Mouse (Mus musculus) heart, postnatal 10 days (tissue): ENCODE data around the gene Aak1. TPM values are rescaled to one million over a fixed set of nuclear protein-coding genes. Genes with fewer than 3 reads are reported as not detected.
"Not testable (repeated sequence)": the region's sequence is repeated elsewhere in the genome, so short reads cannot be mapped to it uniquely, and the experiment has no call there.

ENCODE experiments used
- DNase-seq, 2 experiments: peaks; one replicate each; pipeline ENCODE4 v3.0.0; 2021
- intact Hi-C: fragments of 180-260 bp; cut with DNase I; formaldehyde crosslinking; loops from one replicate; pipeline ENCODE4 v1.15.1; 2025
- total RNA-seq, 2 experiments: library from RNA; stranded (reverse); gene quantifications; 2 replicates each; pipeline ENCODE4 v1.2.3; 2021

The Aak1 gene
- total RNA-seq, 2 experiments from 2014 or later = 95.7 to 103 TPM

DNA sequence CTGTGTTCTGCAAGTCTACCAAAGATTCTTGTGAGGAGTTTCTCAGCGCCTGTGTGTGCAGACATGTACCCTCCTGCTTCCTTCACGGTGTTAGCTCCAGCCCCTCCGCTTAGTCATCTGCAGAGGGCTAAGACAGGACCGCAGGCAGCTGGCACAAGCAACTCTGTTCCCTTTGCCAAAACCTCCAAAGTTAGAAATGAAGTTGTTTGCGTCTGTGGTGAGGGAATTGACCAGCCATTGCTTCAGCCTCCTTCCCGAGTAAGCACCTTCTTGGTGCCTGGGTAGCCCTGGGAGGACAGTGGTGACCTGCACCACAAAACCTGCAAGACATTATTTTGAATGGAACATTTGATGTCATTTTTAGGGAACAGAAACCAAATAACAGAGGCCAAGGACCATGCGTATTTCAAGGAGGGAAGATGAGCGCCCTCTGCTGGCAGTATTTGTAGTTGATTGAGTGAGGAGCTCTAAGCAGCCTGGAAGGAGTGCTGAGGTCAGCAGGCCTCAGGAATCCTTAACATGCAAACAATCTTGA is 153.3 kb downstream of the Aak1 start:
- intact Hi-C loops = loop anchor here (5.0 kb wide), 1 partner anchor 185 kb away; no protein-coding TSS in a partner anchor
- peak; percentile 88 to 93 for DNase-seq

DNA sequence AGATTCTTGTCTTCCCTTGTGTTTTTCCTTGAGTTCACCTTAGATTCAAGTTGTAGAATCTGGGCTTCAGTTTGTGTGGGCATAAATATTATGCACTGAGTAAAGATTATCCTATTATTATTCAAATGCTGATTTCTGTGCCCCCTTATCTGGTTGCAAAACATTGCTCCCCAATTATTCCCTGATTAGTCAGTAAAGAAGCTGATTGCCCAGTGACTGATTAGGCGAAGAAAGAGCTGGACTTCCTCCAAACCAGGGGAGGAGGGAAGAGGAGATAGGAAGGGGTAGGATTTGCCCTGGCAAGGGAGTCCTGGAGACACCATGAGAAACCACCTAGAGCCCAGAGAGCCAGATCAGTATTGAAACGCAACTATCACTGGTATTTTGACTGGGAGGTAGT is 154.8 kb downstream of the Aak1 start:
- no peak for DNase-seq
- intact Hi-C loops = loop anchor here (5.0 kb wide), 1 partner anchor 187 kb away; no protein-coding TSS in a partner anchor

DNA sequence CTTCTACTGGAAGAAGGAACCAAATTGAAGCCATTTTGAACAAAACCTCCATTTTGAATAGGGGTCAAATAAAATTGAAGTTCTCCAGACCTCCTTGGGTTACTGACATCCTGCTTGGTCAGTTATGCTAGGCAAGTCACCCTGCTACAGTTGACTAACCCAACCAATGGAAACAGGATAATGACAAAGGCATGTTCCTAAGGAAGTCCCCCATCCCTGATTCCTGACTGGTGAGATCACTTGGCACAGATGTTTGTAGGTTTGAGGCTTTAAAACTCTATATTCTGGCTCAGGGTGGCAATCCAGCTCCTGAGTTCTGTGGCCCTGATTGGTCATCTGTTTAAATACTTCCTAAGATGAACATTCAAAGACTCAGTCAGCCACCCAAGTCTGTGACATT is 156.3 kb downstream of the Aak1 start:
- no peak for DNase-seq
- intact Hi-C loops = no loop called here

DNA sequence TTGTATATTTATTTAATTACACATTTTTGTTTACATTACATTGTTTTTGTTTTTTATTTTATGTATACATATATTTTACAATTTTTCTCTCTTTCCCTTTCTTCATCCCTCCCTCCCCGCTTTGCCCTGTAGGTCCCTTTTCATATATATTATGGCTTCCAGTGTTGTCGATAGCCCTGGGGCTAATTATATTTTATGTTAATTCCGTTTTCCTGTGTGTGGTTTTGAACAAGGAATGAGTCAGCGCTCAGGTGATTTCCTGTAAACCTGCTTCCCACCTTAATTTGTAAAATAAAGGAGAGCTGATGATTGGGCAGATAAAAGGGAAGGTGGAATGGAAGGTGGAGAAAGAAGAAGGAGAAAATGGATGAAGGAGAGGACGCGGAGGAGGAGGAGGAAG is 159.6 kb downstream of the Aak1 start, which contains the start of gene Nfu1:
Gene Nfu1 (plus strand): TSS at position 350 of the 400 bp plus-strand sequence.
- intact Hi-C loops = no loop called here

DNA sequence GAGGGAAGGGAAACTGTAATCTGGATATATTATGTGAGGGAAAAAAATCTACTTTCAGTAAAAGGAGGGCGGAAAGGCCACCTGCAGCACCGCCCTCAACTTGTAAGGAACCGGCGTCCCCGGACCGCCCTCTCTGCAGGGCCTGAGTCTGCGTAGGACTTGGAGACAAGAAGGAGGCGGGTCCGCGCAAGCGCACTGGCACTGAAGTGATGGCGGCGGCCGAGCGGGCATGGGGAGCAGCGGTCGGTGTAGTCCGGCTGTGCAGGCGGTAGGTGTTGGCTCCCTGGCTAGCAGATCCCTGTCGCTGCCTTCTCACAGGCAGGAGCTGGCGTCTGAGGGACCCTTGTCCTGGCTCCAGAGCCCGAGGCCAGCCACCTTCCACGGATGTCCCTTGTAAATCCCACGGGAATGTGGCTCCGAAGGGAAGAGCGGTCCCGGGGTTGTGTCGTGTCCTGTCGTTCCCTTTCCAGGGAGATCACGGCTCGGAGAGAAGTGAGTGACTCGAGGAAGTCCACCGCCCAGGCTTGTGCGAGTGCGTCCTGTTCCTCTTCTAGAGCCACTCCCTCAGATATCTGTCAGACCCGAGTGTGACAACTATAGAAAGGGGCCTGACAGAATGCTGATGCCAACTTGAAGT is 160.5 kb downstream of the Aak1 start:
- peak; percentile 95 to 97 for DNase-seq
- intact Hi-C loops = loop anchor here (2.0 kb wide), 1 partner anchor 31 kb away; no protein-coding TSS in a partner anchor

More for the DNA sequence above, 159.6 kb downstream of the Aak1 start, which contains the start of gene Nfu1:
- no peak for DNase-seq

DNA sequence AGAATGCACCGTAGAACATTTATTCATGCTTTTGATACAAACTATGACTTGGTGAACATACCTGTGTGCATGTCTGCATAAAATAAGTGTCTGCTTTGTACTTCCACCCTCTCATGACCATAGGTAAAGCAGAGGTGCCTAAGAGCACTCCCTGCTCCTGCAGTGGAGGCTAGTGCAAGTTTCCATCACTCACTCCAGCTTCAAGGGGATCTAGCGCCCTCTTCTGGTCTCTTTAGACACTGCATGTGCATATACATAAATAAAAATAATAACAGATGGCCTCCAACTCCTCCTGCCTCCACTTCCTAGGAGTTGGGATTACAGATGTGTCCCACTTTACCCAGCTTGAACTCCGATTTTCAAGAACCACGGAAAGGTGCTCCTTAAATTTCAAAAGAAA is 167.6 kb downstream of the Aak1 start:
- DNase-seq = peak; percentile 26 to 65
- intact Hi-C loops = no loop called here

DNA sequence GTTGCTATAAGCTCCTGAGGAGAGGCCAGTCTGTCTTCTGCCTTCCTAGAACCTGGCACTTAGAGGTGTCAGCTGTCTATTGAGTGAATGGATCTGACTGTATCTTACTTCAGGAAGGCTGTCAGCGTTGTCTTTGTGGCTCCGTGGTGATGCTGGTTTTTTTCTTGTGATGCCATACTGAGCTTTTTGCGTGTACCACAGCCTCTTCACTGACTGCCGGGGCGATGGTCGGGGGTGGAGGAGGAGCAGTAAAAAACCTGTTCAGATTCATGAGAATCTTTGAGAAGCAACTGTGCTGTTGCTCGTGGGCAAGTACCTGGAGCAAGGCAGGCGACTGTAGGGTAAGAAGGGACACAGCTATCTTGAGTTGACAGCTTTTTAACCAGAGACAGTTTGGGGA is 169.6 kb downstream of the Aak1 start:
- intact Hi-C loops = no loop called here
- no peak for DNase-seq

DNA sequence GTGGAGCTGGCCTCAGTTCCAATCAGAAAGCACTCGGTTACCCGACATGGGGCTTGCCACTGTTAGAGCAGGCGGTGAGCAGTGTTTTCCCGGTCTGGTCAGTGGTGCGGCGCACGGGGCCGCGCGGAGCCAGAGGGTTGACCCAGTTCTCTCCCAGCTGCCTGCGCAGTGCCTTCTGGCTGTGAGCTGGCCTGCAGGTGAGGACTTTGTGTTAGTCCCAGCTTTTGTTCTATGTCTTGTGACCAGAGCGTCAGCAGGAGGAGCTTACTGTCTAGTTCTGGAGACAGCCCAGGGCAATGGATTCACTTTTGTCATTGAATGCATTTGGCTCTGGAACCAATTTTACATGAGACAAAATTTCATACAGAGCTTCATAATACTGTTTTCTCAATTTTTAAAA is 172.5 kb downstream of the Aak1 start:
- no peak for DNase-seq
- intact Hi-C loops = no loop called here

DNA sequence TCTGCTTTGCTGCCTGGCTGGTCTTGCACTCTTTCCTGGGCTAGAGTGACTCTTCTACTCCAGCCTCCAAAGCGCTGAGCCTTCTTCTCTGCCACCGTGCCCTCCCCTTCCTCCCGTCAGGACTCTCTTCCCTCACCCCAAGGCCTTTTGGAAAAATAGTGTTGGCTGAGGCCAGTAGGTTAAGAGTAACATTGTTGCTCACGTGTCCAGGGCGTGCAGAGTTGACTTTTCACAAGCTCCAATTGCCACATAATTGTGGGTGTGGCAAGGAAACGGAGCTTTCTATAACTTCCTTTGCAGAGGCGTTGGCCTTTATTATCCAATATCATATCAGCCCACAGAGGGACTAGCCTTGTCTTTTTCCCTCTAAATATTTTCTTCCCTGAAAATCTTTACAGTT is 177.7 kb downstream of the Aak1 start:
- no peak for DNase-seq
- intact Hi-C loops = no loop called here

DNA sequence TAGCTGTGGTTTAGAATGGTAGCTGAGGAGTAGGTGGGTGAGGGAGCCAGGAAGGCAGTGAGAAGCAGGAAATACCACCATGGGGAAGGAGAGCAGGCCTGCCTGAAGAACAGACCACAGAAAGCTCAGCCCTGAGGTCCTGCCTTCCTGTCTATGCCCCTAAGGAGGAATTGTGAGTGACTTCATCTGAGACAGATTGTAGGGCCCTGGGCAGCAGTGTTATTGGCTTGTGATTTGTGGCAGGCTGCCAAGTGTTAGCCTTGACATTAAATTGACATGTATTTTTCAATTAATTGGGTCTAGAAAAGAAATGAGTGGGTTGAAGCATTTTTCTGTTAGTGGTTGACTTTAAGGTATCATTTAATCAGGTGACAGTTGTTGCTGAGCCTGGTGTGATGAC is 179.6 kb downstream of the Aak1 start:
- no peak for DNase-seq
- intact Hi-C loops = no loop called here

DNA sequence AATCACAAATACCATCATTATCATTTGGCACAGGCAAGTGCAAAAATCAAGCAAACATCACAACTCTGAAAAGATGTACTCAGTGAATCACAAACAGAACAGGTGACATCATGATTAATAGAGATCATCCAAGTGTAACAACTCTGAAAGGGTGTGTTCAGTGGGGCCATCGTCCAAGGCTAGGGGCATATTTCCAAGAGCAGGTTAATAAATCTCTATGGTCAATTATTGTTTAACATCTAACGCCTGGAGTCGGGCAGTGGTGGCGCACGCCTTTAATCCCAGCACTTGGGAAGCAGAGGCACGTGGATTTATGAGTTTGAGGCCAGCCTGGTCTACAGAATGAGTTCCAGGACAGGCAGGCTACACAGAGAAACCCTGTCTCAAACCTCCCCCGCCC is 182.0 kb downstream of the Aak1 start:
- DNase-seq, intact Hi-C loops: not testable (repeated sequence)

DNA sequence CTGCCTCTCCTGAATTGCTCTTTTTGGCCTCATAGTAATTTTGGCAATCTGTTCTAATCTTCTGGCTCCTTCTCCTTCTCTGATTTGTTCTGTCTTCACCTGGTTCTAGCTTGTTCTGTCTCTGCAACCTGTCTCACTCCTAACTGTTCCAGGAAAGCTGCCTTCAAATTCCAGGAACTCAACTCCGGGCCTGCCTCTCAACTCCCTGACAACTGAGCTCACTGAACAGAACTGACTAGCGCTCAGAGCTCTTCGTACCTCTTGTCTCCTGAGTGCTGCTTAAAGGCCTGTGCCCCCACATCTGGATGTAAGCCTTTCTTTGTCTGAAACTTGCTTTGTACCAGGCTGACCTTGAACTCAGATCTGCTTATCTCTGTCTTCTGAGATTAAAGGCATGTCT is 183.1 kb downstream of the Aak1 start:
- DNase-seq = no peak
- intact Hi-C loops = no loop called here

DNA sequence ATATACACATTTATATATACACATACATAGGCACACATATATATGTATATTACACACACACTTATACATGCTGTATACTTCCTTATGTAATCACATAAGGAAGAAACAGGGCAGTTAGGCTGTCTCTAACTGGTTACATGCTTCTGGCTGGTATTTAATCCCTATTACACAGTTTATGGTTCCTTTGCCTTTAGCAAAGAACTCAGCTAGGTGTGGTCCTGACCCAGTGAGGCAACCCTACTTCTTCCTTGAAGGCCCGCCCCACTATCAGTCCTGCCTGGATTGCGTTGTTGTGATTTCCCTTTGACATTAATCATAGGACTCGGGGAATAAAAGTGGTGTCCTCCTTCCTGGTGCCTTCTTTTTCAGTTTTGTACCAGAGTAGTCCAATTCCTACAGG is 185.1 kb downstream of the Aak1 start:
- intact Hi-C loops = no loop called here
- no peak for DNase-seq

DNA sequence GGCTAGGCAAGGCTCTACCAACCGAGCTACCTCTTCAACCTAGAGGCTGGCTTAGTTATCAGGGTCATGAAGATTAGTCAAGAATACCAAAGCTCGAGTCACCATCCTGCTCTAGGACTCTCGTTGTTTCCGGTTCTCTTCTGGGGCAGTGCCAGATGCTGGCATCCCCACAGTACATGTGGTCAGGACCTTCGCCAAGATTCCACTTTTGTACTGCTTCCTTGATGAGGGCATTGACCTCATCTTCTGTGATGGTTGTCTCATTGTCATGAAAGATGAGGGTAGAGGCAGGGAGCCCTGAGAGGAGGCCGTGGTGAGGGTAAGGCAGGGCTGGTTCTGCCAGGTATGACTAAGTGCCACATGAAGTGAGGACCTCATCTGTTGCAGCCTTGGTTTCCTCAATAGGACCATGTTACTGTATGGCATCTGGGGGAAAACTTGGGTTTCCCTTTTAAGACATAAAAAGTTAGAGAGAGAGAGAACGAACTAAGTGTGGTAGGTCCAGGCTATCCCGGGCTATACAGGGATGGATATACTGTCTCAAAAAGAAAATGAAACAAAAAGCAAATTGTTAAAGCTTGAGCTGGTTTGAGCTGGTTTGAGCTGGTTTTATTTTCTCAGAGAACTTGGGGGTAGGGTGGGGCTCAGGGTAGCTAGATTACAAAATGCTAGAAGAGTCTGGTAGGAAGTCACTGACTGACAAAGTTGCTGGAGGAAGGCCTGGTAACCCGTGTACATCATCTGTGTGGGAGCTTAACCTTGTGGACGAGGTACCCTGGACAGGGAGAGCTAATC is 188.7 kb downstream of the Aak1 start:
- intact Hi-C loops = no loop called here
- peak in 1 of 2 experiments; percentile 13 for DNase-seq

DNA sequence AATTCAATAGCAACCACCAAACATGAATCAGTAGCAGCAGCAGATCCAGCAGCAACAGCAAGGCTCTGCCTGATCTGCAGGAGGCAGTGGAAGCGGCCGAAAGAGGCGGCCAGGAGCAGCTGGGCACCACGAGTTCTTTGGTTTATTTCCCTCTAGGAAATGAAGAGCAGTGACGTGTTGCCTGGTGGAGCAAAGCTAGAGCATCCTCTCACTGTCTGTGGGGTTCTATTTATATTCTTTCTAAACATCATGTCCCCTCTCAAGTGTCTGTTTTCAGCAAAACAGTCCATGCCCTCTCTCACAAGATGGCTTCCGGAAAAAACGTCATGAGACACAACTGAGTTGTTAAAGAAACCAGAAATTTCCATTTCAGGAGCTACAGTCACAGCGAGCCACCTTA is 189.8 kb downstream of the Aak1 start:
- intact Hi-C loops = no loop called here

DNA sequence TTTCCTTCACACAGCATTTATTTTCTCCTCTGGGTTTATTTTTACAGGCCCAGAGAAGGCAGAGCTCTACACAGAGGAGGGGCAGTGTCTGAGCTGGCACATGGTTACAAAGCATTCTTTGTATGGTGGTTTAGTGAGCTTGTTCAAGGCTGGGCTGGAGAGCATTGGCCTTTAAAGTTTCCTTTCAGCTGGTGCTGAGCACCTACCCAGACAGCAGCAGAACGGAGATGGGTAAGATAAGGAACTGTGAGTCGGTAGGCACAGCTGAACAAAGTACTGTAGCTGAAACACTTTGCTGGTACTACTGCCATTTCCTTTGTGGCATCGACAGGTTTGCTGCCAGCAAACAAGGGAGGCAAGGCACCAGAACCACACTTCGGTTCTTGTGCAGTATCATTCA is 191.7 kb downstream of the Aak1 start:
- intact Hi-C loops = loop anchor here (2.0 kb wide), 1 partner anchor 30 kb away; no protein-coding TSS in a partner anchor
- no peak for DNase-seq

More for the DNA sequence above, 189.8 kb downstream of the Aak1 start:
- no peak for DNase-seq

DNA sequence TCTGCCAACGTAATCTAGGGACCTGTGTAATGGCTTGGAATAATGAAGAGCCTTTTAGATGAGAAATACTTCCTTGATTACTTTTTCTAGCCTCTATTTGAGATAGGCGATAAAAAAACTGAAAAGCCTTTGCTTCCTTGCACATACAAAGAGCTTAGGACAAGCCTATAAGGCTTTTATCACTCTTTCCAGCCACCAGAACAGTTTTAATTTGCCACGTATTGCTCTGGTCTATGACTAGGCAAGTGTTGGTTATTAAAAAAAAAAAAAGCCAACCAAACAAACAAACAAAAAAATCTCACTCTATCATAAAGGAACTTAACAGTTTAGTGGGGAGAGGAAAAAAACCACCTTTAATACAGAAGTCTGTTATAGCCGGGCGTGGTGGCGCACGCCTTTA is 192.1 kb downstream of the Aak1 start:
- intact Hi-C loops = loop anchor here (2.0 kb wide), 1 partner anchor 31 kb away; no protein-coding TSS in a partner anchor
- DNase-seq = no peak

DNA sequence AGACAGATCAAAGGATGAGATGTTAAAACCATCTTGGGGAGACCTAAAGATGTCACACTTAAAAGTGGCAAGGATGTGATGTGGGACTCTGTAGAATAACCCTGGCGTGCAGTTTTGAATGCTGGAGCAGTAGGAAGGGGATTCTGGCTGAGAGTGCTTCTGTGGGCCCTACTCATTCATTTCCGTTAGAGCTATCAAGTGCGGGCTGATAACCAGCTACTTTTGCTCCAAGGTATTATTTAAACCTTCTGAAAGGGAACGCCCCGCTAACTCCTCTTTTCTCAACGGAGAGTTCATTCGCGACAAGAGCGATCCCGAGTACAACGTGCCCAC is 192.7 kb downstream of the Aak1 start:
- no peak for DNase-seq
- intact Hi-C loops = no loop called here

DNA sequence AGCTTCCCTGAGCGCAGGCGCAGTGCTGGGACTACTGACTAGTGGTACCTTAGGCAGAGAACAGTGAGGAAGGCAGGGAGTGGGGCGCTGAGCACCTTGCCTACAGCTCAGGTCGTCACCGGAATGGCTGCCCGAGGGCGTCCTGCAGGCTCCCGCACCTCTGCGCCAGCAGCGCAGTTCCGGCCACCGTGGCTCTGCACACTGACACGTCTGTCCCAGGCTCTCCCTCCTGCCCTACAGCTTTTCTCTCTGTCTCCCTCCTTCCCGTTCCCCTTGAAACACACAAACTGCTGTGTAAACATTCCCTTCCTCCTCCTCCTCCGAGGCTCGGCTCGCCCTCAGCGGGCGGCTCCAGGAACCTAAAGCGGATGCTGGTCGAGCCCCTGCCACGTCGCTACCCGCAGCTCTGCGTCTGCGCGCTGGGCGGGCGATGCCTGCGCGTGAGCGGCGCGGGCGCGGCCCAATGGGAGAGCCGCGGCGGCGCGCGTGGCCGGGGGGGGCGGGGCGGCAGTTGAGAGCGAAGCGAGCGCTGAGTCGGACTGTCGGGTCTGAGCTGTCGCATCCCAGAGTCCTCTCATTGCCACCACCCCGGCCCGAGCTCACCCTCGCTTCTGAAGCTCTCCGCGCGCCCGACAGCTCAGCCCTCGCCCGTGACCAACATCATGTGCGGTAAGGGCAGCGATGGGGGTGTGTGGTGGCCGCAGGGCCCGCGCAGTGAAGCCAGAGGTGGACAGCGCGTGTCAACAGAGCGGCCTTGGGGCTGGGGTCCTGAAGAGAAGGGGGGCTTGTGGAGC is 193.2 kb downstream of the Aak1 start, which contains the start of gene Gfpt1:
Gene Gfpt1 (plus strand): TSS at position 510 of the 794 bp plus-strand sequence.
- intact Hi-C loops = no loop called here
- peak; percentile 96 to 97 for DNase-seq

DNA sequence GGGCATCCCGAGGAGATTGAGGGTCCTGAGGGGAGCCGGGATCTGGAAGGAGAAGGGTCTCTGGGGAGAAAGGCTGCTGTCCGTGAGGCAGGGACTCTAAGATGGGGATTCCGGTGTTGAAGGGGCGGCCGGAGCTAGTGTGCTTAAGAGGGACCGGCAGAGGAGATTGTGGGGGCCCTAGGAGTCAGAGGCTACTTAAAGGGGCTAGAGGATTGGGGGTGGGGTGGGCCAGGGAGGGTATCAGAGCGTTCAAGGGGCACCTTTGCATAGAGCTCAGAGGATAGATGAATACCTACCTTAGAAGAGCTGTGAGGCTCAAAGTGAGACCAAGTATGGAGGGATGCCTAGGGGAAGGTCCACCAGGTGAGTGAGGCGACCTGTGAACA is 193.8 kb downstream of the Aak1 start:
- DNase-seq = no peak
- intact Hi-C loops = no loop called here

DNA sequence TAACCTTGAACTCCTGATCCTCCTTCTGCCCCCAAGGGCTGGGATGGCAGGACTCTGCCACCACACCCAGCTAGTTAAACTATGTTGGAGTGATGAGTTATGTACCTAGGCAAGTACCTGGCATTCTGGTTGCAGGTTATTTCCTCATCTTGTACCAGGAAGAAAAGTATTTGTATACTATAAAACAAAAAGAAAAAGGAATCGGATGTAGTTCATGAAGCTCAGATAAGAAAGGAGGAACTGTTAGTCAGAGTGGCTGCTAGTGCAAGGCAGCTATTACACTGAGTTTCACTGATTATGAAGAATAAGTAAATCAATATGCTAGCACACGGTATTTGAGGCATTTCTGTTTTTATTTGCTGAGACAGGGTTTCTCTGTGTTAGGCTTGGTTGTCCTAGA is 195.6 kb downstream of the Aak1 start:
- intact Hi-C loops = no loop called here
- no peak for DNase-seq
